Mouse (Mus musculus): ENCODE data around the gene Fam192a.

The Fam192a gene

GRCm38 (mm10) chr8:94532000-94532399 is 69.8 kb downstream of the Fam192a start:
- no peak for DNase-seq

DNA sequence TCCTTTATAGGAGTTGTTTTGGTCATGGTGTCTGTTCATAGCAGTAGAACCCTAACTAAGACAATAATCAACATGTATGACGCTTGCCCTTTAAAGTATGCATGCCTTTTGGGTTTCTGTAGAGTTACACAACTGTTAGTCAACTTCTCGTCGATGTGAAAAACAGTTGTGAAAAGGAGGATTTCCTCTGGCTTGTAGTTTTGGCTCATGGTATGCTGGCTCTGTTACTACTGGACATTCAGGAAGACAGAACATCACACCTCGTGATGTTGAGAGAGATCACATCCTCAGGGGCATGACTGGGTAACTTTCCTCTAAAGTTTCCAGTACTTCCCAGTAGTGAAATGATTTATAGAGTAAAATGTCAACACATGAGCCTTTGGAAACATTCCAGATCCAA is 71.2 kb downstream of the Fam192a start:
- DNase-seq, result no peak

GRCm38 (mm10) chr8:94529875-94530274 is 71.9 kb downstream of the Fam192a start:
- DNase-seq, result no peak

DNA sequence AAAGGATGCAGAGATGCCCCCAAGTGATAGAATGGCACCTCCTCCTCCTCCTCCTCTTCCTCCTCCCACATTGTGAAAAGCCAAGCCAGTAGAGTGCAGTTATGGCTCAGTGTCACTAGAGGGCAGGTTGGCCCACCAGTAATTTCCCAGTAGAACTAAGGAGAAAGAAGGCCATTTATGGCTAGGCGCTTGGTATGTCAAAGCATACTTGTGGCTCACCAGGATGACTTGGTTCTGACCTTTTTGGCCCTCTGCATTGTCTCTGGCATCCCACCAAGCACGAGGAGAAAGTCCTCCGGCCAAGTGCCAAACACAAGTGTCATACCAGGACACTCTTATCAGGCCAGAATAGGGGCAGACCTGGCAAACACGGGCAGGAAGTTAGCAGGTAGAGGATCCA is 73.6 kb downstream of the Fam192a start:
- peak; percentile 42 to 45 for DNase-seq

GRCm38 (mm10) chr8:94527178-94527577 is 74.6 kb downstream of the Fam192a start:
- DNase-seq, result no peak

DNA sequence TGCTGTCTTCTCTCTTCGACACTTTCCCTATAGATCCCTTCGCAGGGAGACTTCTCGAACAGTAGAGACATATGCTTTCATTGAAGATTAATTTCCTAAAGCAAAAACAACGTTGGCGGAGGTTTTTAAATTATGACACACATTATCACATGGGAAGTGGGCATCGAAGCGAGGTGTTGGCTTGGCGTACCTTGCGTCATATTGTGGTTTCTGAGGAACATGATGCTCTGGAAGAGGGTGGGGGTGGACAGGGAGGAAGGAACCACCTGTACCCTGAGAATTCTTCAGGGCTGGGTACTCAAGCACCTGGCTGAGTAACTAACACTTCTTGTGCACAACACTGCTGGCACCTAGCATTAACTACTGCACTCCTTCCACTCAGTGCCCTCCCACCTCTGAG is 77.2 kb downstream of the Fam192a start:
- no peak for DNase-seq
